Mouse (Mus musculus): ENCODE results near the gene Spats1. TPM values are rescaled to one million over a fixed set of nuclear protein-coding genes. Genes with fewer than 3 reads are reported as not detected.

Spats1 gene
- total RNA-seq (2022), result under 1 TPM in 3 of 4 experiments, not detected in 1; 0.28 to 0.47 (median 0.38) TPM

DNA sequence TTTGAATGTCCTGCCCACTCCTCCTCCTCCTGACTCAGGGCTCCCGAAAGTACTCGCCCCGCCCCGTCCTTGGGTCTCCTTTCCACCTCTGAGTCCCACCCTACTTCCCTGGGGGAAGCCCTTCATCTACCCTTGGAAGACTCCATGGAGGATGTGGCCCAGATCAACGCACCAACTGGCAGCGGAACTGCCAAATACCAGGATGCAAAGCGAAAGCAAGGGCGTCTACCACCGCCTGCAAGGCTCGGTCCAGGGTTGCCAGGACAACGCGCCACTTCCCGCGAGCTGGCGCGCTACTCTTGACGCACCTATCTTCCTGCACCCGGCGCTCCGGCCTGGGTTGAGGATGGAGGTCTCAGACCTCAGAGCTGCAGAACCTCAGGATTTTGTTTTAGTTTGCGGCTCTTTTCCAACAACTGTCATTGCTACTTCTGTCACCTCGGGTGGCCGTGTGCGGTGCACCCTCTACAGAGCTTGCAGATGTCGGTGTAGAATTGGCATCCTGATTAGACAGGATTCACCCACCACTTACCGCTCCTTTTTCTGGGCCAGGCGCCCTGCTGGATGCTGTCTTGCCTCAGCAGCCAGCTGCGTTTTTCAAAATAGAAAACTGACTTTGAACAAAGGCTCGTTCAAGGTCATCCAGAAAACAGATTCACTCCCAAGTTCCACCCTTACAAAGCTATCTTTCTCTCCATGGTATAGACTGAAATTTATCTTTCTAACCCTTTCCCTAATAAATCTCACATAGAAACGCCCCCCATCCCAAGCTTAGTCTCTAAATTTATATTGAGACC is at the start of gene Spats1:
Spats1 (minus strand) TSS at position 747 of the 797 bp plus-strand sequence.
- no peak for DNase-seq (ENCODE audit: low spot score)

DNA sequence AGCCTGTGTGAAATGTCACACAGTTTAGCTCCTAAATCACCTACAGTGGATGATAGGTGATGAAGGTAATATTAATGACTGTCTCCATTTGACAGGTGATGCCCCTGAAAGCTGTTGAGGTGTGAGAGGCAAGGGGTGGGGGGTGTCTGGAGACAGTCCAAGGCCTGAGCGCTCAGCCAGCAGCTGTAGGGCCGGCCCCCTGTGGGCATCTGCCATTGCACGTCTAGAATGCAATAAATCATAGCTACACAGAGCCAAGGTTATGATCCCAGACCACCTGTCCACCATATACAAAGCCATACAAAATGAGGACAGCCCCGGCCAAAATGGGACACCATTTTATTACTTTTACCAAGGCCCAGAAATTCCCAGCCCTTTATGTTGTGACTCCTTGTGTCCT is 49.7 kb upstream of the Spats1 start:
- no peak for DNase-seq (ENCODE audit: low spot score)

DNA sequence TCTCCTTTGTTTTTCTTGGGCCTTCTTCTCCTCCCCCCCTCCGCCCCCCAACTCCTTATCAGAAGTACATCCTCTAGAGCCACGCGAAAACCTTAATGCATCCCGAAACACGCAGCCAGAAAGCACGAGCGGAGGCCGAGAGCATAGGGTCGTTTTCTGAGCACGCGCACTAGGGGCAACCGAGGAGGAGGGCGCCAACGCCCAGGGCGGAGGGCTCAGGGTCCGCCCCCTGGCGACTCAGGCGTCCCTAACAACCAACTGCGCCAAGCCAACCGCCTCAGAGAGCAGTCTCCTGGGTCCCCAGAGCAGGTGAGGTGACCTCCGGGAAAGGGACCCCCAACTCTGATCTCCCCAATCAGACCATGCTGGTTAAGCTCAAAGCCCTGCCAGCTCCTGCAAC is 48.0 kb upstream of the Spats1 start, which contains the start of gene Tcte1:
Tcte1 (plus strand) TSS at position 172 of the 400 bp plus-strand sequence.
- DNase-seq (ENCODE audit: low spot score), result no peak

DNA sequence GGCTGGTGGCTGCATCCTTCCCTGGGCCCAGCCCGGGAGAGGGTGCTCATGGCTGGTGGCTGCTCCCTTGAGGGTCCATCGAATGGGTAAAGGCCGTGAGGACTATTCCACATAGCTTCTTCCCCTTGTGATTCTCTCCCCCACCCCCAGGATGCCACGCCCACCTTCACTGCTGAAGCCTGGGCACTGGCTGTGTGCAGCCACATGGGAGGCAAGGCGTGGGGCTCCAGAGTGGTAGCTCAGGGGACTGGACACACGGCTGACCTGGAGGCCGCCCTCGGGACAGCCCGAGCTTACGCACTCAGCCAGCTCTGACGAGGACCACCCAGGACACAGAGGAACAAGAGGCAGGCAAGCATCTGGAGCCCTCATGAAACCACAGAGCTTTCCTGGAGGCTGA is 44.9 kb upstream of the Spats1 start:
- no peak for DNase-seq (ENCODE audit: low spot score)

DNA sequence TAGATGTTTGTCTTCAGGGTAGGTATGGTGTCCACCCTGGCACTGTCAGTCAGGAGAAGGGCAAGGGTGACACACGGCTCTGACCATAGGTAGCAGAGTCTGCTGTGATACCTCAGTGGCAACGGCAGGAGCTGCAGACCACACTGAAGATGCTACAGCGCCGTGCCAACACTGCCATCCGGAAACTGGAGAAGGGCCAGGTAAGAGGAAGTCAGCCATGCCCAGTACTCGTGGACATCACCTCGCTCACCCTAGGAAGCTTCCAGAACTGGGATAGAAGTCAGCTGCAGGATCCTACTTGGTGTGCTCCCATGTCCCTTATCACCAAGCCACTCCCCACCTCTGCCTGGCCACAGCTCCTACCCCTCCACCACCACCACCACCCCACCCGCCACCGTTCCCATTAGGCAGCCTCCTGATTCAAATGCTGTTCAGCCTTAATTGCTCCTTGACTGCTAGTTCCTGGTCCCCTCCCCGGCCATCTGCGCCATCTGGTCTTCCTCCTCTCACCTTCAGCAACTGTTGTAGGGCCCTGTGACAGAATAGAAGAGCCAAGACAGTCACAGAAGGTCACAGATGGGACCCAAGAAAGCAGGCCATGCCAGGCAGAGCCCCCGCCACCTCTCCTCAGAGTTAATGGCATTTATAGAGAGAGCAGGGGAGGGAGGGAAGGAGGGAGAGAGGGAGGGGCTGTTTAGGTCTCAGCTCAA is 43.7 kb upstream of the Spats1 start:
- DNase-seq (ENCODE audit: low spot score), result no peak

DNA sequence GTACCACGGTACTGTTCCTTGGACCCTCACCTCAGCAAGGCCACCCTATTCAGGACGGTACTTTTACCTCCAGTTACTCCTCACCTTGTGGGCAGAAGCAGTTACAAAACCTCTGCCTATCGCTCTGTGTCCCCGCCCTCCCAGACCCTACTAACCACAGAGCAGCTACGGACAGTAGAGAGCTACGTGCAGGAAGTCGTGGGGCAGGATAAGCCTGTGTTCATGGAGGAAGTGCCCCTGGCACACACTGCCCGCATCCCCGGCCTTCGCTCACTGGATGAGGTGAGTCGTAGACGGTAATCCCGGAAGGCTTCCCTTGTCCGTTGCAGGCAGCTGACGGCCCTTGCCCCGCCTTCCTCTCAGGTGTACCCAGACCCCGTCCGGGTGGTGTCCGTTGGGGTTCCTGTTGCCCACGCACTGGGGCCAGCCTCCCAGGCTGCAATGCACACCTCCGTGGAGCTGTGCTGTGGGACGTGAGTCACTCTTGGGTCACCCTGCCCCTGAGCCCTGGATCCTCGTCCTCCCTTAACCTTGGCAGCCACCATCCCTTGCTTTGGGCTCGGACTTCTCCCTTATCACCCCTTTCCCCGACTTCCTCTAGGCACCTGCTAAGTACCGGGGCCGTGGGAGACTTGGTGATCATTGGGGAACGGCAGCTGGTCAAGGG is 42.5 kb upstream of the Spats1 start:
- DNase-seq (ENCODE audit: low spot score), result no peak

DNA sequence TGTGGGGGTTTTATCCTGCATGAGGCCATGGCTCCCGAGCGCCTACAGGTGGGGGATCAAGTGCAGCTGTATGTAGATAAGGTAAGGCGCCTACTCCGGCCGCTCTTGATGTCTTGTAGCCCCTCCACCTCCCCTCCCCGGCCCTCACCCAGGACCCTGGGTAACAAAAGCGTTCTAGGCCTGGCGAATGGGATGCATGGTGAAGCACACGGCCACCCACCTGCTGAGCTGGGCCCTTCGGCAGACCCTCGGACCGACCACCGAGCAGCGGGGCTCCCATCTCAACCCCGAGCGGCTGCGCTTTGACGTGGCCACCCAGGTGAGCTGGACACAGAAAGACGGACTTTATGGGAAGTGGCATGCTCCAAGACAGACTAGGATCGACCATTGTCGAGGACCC is 41.9 kb upstream of the Spats1 start:
- no peak for DNase-seq (ENCODE audit: low spot score)

DNA sequence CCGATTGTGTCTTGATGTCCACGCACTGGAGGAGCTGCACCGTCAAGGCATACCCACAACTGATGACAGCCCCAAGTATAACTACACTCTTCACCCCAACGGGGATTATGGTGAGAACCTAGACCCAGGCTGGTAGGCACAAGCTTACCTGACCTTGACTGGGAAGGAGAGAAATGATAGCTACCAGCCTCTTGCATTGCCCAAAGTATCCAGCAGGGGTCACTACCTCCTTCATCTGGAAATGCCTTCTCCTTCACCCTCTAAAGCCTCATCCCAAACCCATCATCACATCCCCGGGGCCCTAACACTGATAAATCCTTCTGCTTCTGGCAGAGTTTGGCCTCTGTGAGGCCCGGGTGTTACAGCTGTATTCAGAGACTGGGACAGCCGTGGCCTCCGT is 41.3 kb upstream of the Spats1 start:
- peak; percentile 76 for DNase-seq (ENCODE audit: low spot score)

DNA sequence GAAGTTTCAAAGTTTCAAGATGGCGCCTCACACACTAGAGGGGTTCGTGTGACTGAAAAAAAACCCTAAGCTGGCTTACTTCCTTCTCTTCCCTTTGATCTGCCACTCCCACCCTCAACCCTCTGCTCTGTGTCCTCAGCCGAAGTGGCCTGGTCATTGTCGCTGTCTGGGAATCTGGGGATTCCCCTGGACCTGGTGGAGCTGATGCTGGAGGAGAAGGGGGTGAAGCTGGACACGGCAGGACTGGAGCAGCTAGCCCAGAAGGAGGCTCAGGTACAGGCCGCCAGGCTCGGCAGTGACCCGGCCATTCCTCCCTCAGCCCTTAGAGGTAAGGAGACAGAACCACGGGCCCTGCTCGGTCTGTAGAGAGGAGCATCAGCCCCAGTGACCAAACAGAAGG is 40.6 kb upstream of the Spats1 start:
- DNase-seq (ENCODE audit: low spot score), result no peak

DNA sequence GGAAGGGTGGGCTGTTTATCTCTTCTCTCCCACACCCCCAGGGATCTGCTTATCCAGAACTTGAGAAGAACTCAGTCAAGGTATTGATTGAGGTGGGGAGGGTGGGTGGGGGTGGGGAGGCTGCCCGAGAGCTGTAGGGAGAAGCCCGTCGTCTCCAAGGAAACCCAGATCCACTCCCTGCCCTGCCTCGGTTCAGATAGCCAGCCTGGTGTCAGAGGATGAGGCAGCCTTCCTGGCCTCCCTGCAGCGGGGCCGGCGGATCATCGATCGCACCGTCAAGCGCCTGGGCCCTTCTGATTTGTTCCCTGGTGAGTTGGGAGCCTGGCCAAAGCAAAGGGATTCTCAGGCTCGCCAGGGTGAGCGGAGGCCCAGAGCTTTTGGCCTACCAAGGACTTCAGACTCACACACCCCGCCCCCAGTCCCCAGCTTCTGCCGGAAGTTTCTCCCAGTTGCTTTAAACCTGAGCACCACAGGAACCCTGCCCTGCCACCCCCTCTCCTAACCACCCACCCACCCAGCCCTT is 40.0 kb upstream of the Spats1 start:
- no peak for DNase-seq (ENCODE audit: low spot score)

DNA sequence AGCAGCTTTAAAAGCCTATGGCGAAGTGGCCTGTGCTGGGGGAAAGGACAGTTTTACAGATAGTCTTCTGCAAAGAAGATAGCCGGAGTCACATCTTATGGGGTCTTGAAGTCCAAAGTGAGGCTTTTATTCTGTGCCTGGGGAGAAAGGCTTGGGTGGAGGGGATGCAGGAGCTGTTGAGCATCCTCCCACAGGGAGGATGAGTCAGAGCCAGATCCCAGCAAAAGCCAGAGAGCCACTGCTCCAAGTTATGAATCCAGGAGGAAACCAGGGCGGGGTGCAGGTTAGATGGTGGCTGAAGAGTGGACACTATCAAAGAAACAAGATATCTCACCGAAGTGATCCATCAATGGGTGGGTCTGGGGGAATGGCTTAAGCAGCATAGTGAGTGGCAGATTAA is 36.5 kb upstream of the Spats1 start:
- no peak for DNase-seq (ENCODE audit: low spot score)

DNA sequence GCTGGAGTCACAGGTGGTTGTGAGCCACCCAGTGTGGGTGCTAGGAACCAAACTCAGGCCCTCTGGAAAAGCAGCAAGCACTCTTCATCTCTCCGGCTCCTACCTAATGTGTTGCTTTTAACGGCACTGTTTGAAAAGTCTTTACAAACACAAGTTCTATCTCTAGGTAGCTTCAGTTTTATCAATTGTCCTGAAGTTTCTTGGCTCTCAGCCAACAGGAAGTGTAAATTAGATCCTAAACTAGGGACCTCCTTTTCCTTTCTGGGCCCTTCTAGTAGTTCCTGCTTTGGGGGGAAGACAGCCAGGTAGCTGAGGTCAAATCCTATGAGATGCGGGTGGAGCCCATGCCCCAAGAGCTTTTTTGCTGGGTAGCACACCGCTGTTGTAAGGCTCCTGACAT is 35.7 kb upstream of the Spats1 start:
- no peak for DNase-seq (ENCODE audit: low spot score)

DNA sequence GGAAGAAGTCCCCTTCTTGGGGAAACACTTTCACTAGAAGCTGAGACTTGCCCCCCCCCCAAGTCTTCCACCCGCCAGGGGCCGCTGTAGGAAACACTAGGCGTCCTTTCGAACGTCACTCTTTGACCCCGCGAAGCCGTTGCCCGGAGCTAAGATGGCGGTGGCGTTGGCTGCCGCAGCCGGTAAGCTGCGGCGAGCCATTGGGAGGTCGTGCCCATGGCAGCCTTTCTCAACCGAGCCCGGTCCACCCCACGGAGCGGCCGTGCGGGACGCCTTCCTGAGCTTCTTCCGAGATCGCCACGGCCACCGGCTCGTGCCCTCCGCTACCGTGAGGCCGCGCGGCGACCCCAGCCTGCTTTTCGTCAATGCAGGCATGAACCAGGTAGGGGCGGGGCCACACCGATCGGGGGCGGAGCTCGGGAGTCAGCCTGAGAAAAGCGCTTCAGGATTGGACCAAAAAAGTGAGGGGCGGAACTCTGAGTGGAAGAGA is 31.5 kb upstream of the Spats1 start, which contains the start of gene Aars2:
Aars2 (plus strand) TSS at position 142 of the 490 bp plus-strand sequence.
- DNase-seq (ENCODE audit: low spot score), result peak; percentile 91

DNA sequence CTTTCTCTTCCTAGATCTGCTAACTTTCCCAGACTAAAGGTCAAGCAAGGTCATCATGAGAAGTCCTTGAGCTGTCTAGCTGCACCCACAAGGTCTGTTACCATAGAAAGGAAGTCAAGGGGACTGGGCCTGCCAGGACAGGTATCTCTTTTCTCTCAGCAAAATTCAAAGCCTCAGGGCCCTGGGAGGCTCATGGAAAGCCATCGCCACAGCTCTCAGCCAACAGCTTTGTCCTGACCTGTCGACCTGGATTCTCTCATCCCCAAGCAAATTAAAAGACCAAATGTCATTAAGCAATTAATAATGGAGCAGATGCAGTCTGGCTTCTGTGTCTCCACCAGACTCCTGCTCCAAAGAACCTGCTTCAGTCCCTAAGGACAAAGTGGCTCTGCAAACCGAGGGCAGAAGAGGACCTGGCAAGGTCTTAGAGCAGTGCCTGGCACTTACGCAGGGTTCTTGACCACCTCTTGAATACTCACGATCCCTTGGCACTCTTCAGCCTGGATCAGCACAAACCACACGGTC is 30.8 kb upstream of the Spats1 start:
- DNase-seq (ENCODE audit: low spot score), result no peak

DNA sequence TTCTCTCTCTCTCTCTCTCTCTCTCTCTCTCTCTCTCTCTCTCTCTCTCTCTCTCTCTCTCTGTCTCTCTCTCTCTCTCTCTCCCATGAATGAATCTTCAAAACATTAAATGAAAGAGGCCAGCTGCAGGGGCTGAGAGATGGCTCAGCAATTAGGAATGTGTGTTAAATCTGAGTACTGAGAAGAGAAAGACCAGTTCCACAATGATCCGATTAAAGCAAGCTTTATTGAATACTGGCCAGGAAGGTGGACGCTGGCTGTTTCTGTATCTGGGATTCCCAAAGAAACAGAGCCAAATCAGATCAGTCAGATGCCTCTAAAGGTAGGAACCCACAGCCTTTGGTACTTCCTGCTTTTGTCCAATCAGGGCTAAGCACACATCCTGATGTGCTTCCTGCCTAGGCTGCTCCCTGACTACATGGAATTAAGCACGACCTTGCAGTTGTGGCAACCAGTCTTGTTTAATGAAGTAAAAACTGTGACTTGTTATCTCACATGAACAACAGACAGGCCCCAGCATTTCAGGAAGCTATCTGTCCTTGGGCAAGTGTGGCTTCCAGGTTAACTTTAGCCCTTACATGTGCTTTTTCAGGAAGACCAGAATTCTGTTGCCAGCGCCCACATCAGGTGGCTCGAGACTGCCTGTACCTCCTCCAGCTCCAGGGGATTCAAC is 28.2 kb upstream of the Spats1 start:
- DNase-seq (ENCODE audit: low spot score), result no peak

DNA sequence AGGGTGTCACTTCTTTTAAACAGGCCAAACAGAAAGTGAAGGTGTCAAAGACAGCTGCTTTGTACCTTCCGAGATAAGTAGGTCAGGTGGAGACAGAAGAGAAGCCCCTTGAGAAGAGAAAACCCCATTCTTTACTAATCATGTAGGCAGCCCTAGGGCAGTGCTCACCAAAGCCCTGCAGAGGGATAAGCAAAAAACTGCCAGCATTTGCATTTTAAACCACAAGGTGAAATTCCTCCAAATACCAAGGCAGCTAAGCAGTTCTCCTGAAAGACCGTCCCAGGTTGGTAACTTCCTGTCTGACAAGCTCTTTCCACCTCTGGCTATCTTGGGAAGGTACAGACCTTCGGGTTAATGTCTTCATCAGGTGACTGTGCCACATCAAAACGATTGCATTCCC is 27.1 kb upstream of the Spats1 start:
- no peak for DNase-seq (ENCODE audit: low spot score)

DNA sequence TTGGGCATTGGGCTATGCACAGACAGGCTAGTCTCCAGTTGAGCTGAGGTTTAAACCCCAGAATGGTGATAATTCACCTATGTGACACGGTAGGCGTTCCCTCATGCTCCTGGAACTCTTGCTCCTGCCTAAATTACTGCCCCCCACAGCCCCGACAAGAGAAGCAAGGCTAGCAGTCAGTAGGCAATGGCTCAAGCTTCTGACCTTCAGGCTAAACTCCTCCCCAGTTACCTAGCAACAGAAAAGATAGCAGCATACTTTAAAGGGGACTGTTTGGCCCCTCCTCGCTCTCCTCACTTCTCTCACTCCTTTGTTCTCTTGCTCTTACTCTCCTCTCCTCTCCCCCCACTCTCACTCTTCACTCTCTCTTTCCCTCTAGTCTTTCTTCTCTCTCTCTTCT is 25.8 kb upstream of the Spats1 start:
- DNase-seq (ENCODE audit: low spot score), result no peak

DNA sequence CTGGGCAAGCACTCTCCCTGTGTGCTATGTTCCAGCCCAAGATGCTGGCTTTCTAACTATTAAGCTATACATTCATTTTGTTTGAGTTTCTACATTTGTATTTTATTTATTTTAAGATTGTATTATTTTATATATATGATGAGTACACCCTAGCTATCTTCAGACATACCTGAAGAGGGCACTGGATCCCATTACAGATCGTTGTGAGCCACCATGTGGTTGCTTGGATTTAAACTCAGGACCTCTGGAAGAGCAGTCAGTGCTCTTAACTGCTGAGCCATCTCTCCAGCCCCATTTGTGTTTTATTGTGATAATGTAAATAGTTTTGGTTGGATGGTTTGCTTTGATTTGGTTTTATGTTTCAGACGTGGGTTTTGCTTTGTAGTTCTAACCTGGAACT is 24.3 kb upstream of the Spats1 start:
- no peak for DNase-seq (ENCODE audit: low spot score)

DNA sequence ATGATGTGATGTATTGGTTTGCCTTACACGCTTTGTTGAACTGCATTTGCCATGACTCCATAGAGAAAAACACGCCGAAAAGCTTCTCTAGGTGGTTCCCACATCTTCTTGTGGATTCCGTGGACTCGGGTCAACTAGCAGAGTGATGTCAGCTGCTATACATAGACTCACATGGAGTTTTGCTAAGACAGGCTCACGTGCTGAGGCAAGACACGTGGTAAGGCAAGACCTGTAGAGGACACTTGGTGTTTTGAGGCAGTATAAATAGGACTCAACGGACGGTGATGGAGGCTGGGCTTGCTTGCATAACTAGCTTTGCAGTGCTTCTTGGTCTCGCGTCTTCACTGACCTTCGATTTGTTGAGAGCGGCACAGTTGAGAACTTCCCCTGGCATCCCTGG is 23.2 kb upstream of the Spats1 start:
- DNase-seq (ENCODE audit: low spot score), result no peak

DNA sequence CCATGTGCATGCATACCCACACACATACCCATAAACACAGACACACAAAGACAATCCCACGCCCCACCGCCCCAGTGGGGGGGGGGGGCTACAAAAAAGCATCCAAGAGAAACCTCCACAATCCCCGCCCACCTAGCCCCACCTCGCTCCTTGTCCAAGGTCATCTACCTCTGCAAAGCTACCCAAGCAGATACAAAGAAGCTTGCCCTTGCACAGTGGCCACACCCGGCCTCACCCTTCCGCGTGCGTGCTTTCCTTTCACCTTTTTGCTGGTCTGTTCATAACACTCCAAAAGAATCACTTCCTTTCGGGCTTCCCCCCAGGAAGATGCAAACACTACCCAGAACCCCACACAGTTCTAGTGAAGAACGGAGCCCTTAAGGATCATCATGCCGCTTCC is 20.2 kb upstream of the Spats1 start:
- no peak for DNase-seq (ENCODE audit: low spot score)

DNA sequence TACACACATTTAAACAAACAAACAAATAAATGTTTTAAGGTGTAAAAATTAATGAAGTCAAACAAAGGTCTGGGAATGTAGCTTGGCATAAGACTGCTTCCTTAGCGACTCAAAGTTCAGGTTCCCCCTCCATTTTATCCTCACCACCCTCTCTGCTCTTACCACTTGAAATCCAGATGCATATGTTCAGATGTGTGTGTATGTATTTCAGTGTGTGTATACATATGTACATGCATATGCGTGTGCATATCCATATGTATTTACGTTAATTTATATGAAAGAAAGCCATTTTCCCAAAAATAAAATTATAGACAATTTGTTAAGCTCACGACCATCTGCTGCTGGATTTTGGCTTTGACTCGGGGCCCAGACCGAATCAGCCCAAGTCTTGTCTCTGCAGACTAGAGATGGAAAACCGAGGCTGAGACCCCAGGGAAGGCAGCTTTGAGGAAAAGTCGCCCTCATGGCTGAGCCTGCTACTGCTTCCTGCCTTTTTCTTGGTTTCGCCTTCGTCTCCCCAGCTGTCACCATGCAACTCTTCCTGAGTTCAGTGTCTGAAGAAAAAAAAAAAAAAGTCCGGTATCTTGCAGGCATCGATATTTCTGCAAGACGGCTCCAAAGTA is 15.4 kb upstream of the Spats1 start:
- no peak for DNase-seq (ENCODE audit: low spot score)

Data from heart, adult 8-10 months (tissue).